Mouse (Mus musculus) kidney, postnatal 14 days (tissue): ENCODE results near the gene Kcnh7.
"Not testable (repeated sequence)": the region's sequence is repeated elsewhere in the genome, so short reads cannot be mapped to it uniquely, and the experiment has no call there.

Experiments used
- DNase-seq: peaks from one replicate; pipeline ENCODE4 v3.0.0; 2022; ENCODE audit warnings: mixed read lengths

Gene Kcnh7

GRCm38 (mm10) chr2:62715260-62715659 lies 468.8 kb downstream of the Kcnh7 start:
- DNase-seq = no peak

GRCm38 (mm10) chr2:62714362-62714761 lies 469.7 kb downstream of the Kcnh7 start:
- DNase-seq = not testable (repeated sequence)

- DNase-seq = no peak
These were observed 474.5 kb downstream of the Kcnh7 start for GRCm38 (mm10) chr2:62709633-62710032.

- no peak for DNase-seq
These were observed 477.8 kb downstream of the Kcnh7 start for GRCm38 (mm10) chr2:62706313-62706712.

- DNase-seq = no peak
These were observed 498.2 kb downstream of the Kcnh7 start for GRCm38 (mm10) chr2:62685934-62686333.

GRCm38 (mm10) chr2:62684989-62685595 lies 499.0 kb downstream of the Kcnh7 start:
- no peak for DNase-seq

GRCm38 (mm10) chr2:62681667-62682066 lies 502.4 kb downstream of the Kcnh7 start:
- no peak for DNase-seq

- DNase-seq = no peak
These were observed 511.3 kb downstream of the Kcnh7 start for GRCm38 (mm10) chr2:62672788-62673187.

GRCm38 (mm10) chr2:62670767-62671166 lies 513.3 kb downstream of the Kcnh7 start:
- peak; percentile 17 for DNase-seq

- DNase-seq = no peak
These were observed 513.8 kb downstream of the Kcnh7 start for GRCm38 (mm10) chr2:62670301-62670700.

GRCm38 (mm10) chr2:62669848-62670247 lies 514.2 kb downstream of the Kcnh7 start:
- no peak for DNase-seq

GRCm38 (mm10) chr2:62665536-62665935 lies 518.6 kb downstream of the Kcnh7 start:
- peak; percentile 54 for DNase-seq

GRCm38 (mm10) chr2:62664839-62665238 lies 519.2 kb downstream of the Kcnh7 start:
- no peak for DNase-seq

- peak; percentile 90 for DNase-seq
These were observed 519.9 kb downstream of the Kcnh7 start, which contains the start of gene Gca for GRCm38 (mm10) chr2:62664135-62664670. Gene Gca (plus strand): TSS chr2:62664285.

GRCm38 (mm10) chr2:62662560-62662959 lies 521.5 kb downstream of the Kcnh7 start:
- no peak for DNase-seq

GRCm38 (mm10) chr2:62660565-62660964 lies 523.5 kb downstream of the Kcnh7 start:
- no peak for DNase-seq

- no peak for DNase-seq
These were observed 528.0 kb downstream of the Kcnh7 start for GRCm38 (mm10) chr2:62656072-62656471.

GRCm38 (mm10) chr2:62654519-62655338 lies 529.4 kb downstream of the Kcnh7 start:
- peak; percentile 70 for DNase-seq

- DNase-seq = no peak
These were observed 531.6 kb downstream of the Kcnh7 start for GRCm38 (mm10) chr2:62652466-62652865.

GRCm38 (mm10) chr2:62651890-62652289 lies 532.2 kb downstream of the Kcnh7 start:
- no peak for DNase-seq

GRCm38 (mm10) chr2:62646671-62647289 lies 537.3 kb downstream of the Kcnh7 start:
- peak; percentile 25 for DNase-seq

GRCm38 (mm10) chr2:62646014-62646645 lies 538.0 kb downstream of the Kcnh7 start, which contains the start of gene Ifih1:
Gene Ifih1 (minus strand): TSS chr2:62646255.
- DNase-seq = peak; percentile 77

GRCm38 (mm10) chr2:62645475-62645874 lies 538.6 kb downstream of the Kcnh7 start:
- DNase-seq = peak; percentile 19
